Mouse (Mus musculus): ENCODE results near the gene Mlph. TPM values are rescaled to one million over a fixed set of nuclear protein-coding genes. Genes with fewer than 3 reads are reported as not detected.

Gene Mlph
- polyA plus RNA-seq, 1 experiment from 2014 or later = 0.13 TPM

DNA sequence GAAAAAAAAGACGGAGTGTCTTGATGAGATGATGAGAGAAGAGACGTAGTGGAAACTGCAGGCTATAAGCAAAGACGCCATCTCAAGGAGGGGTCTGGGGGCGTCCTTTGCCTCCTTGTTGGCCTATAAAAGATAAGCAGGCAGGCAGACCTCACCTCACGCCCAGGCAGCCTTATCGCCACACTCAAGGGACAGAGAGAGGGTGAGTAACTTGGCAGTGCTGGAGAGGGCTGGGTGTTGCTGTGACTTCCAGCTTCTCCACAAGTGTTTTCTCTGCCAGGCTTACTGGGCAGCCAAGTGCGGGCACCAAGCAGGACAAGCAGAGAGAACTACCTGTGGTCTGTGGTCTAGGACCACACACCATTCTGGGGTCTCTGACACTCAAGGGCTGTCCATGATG is 36.8 kb downstream of the Mlph start:
- Histone ChIP-seq H3K27me3 (no peaks in the 10 kb centered on the region), H3K4me3 (replicated peaks) (no peak overlapping the region), H3K27ac (no peak overlapping the region), H3K9ac (replicated peaks) (no peak overlapping the region), H3K4me1 (replicated peaks) (no peaks in the 10 kb centered on the region), H3K9me3 (no peaks in the 10 kb centered on the region), H3K4me2 (replicated peaks) (no peak overlapping the region), H3K36me3 (no peaks in the 10 kb centered on the region)
- 88% methylated on average over 7 of the region's 7 CpGs for WGBS
- no peak for ATAC-seq

DNA sequence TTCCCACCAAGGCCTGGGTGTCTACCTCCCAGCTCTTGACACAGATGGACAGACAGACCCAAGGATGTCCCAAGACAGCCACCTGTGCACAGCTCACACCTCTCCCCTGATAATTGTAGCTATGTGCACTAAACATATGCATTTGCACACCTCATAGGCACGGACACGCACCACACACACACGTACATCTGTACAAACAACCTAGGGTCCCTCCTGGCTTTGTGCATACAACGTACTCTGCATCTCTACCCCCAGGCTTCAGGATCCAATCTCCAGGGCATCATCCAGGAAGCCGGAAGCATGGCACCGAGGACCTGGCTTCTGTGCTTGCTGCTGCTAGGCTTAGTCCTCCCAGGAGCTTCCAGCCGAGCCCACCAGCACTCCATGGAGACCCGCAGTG is 37.9 kb downstream of the Mlph start, which contains the start of gene Prlh:
TSS of gene Prlh (plus strand) at position 301 of the 400 bp plus-strand sequence.
- Histone ChIP-seq H3K9ac (replicated peaks) (no peak within 1 kb of the TSS), H3K4me2 (replicated peaks) (no peak within 1 kb of the TSS), H3K4me1 (replicated peaks) (no peaks in the 10 kb centered on the region), H3K36me3 (no peaks in the 10 kb centered on the region), H3K9me3 (no peaks in the 10 kb centered on the region), H3K4me3 (replicated peaks) (no peak within 1 kb of the TSS), H3K27me3 (no peaks in the 10 kb centered on the region), H3K27ac (no peak within 1 kb of the TSS)
- 77% methylated on average over 8 of the region's 8 CpGs for WGBS
- ATAC-seq = no peak

DNA sequence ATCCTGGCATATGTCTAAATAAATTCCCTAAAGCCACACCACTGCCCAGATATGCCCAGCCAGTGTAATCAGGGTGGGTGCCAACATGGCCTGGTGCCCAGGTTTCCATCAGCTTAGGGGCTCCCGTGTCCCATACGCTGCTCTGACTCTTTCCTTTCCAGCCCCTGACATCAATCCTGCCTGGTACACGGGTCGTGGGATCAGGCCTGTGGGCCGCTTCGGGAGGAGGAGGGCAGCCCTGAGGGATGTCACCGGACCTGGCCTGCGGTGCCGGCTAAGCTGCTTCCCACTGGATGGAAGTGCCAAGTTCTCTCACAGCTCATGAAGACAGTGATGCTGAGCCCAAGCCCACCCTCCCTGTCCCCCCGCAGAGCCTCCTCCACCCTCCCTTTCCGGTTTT is 38.8 kb downstream of the Mlph start:
- ATAC-seq = no peak
- H3K9me3 ChIP-seq = no peaks in the 10 kb centered on the region
- WGBS = 83% methylated on average over 11 of the region's 11 CpGs
- no peak overlapping the region for H3K9ac ChIP-seq (replicated peaks)
- H3K27ac ChIP-seq = no peak overlapping the region
- no peak overlapping the region for H3K4me3 ChIP-seq (replicated peaks)
- H3K4me1 ChIP-seq (replicated peaks) = no peaks in the 10 kb centered on the region
- H3K27me3 ChIP-seq = no peaks in the 10 kb centered on the region
- H3K4me2 ChIP-seq (replicated peaks) = no peak overlapping the region
- no peaks in the 10 kb centered on the region for H3K36me3 ChIP-seq

DNA sequence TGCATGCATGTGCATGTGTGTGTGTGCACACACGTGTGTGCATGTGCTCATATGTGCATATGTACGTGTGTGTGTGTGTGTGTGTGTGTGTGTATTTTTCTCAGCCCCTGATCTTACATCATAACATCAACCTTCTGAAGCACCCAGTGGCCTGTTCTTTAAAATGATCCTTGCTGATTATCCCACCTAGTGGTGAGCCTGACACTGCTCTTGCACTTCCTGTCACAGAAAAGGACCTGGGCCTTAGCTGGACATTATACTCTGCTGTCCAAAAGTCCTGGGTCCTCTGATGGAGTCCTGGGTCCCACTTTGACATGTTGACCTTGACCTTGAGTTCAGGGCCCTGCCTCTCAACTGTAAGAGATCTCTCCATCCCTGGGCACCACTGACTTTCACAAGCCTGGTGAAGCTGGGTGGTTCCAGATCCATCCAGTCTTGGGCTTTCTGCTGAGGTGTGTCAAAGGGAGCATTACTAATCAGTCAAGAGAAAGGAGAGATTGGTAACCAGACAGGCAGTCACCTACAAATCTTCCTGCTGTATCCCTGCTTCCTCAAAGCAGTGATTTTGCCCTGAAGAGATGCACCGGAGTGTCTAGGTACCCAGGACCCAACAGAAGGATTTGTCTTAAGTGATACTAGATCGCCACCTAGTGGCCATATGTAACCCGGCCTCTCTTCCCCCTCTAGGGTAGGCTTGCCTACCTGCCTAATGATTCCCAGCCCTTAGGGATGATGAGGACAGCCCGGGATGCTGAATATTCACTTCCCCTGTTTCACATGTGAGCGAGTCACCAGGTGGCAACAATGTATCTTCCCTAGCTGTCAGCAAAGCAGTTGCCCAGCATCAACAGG is 41.6 kb downstream of the Mlph start:
- Histone ChIP-seq H3K9ac (replicated peaks) (no peak overlapping the region), H3K4me3 (replicated peaks) (no peak overlapping the region), H3K9me3 (no peaks in the 10 kb centered on the region), H3K27me3 (no peaks in the 10 kb centered on the region), H3K4me2 (replicated peaks) (no peak overlapping the region), H3K36me3 (no peaks in the 10 kb centered on the region), H3K4me1 (replicated peaks) (no peaks in the 10 kb centered on the region), H3K27ac (no peak overlapping the region)
- WGBS = 38% methylated on average over 7 of the region's 7 CpGs
- ATAC-seq = peak; percentile 79

DNA sequence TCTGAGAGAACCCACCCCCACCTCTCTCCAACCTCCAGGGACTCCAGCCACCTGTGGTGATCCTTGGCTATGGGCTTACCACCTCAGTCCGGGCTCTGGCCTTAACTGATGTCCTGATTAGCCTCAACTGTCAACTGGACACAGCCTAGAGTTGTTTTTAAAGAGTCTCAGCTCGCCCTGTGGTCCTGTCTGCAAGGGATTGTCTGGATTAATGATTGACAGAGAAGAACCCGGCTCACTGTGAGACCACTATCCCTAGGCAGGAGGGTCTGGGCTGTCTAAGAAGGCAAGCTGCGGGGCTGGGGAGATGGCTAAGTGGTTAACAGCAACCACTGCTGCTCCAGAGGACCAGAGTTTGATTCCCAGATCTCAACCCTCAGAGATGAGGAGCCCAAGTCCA is 47.6 kb downstream of the Mlph start:
- no peak overlapping the region for H3K4me3 ChIP-seq (replicated peaks)
- H3K4me2 ChIP-seq (replicated peaks) = no peak overlapping the region
- H3K9me3 ChIP-seq = no peaks in the 10 kb centered on the region
- H3K9ac ChIP-seq (replicated peaks) = no peak overlapping the region
- H3K27me3 ChIP-seq = no peaks in the 10 kb centered on the region
- H3K4me1 ChIP-seq (replicated peaks) = peaks cover 10% of the 10 kb centered on the region
- no peaks in the 10 kb centered on the region for H3K36me3 ChIP-seq
- ATAC-seq = no peak
- 47% methylated on average over 4 of the region's 4 CpGs for WGBS
- H3K27ac ChIP-seq = no peak overlapping the region

DNA sequence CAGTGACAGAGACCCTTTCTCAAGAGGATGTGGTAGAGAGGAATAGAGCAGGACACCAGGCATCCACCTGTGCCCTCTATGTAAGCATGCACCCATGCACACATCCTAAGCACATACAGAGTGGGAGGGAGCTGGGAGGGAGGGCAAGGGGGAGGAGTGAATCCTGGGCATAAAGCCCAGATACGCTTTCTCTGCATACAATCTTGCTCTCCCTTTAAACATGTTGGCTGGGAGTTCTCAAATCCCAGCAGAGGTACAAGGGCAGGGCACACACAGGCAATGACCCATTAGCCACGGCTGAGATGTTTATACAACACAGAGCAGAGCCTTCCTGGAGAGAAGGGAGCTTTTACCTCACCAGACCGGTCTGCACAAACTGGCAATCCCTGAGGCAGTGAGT is 48.1 kb downstream of the Mlph start:
- Histone ChIP-seq H3K4me3 (replicated peaks) (no peak overlapping the region), H3K27ac (no peak overlapping the region), H3K9ac (replicated peaks) (no peak overlapping the region), H3K36me3 (no peaks in the 10 kb centered on the region), H3K4me2 (replicated peaks) (no peak overlapping the region), H3K27me3 (no peaks in the 10 kb centered on the region), H3K4me1 (replicated peaks) (peaks cover 10% of the 10 kb centered on the region), H3K9me3 (no peaks in the 10 kb centered on the region)
- 42% methylated on average over 3 of the region's 3 CpGs for WGBS
- ATAC-seq = peak; percentile 37; the same call in 1 of the 2 replicates

DNA sequence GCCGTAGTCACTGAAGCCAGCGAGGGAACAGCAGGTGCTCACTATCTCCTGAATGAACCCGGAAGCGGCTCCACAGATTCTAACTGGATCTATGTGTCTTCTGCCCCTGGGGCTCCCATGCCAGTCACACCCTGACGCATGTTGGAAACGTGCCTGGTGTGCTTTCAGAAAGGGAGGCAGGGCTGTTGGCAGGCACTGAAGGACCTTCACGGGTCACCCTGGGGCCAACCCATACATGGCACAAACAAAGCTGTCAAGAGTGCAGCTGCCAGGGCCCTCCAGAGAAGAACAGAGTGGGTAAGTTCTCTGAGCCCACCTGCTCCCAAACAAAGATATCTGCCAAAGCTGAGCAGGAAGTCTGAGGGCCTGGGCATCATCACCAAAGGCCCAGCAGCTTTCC is 52.7 kb downstream of the Mlph start:
- no peak overlapping the region for H3K27ac ChIP-seq
- WGBS = 73% methylated on average over 7 of the region's 7 CpGs
- peak; percentile 18; the same call in 1 of the 2 replicates for ATAC-seq

DNA sequence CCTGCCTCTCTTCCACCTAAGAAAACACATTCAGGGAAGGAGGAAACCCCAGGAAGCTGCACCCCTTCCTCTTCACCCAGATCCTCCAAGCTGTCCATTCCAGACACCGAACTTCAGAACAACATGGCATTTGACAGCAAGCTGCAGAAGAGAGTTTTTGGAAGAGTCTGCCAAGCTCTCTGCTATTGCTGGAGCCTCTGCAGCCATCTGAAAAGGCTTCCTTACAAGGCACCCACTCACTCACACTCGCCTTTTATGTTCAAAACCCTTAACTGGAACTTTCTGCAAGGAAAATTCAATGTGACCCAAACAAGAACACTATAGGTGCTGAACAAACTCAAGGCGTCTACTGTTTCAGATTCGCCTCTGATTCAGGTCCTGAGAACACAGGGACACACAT is 53.8 kb downstream of the Mlph start:
- Histone ChIP-seq H3K9me3 (no peaks in the 10 kb centered on the region), H3K27me3 (peaks cover 11% of the 10 kb centered on the region), H3K4me2 (replicated peaks) (no peak overlapping the region), H3K9ac (replicated peaks) (no peak overlapping the region), H3K4me3 (replicated peaks) (no peak overlapping the region), H3K4me1 (replicated peaks) (peaks cover 7% of the 10 kb centered on the region), H3K27ac (no peak overlapping the region), H3K36me3 (no peaks in the 10 kb centered on the region)
- ATAC-seq = no peak
- 90% methylated on average over 4 of the region's 4 CpGs for WGBS

More for the DNA sequence above, 52.7 kb downstream of the Mlph start:
- no peaks in the 10 kb centered on the region for H3K9me3 ChIP-seq
- H3K36me3 ChIP-seq = no peaks in the 10 kb centered on the region
- H3K4me1 ChIP-seq (replicated peaks) = peaks cover 10% of the 10 kb centered on the region
- peaks cover 11% of the 10 kb centered on the region for H3K27me3 ChIP-seq
- no peak overlapping the region for H3K4me2 ChIP-seq (replicated peaks)
- H3K4me3 ChIP-seq (replicated peaks) = no peak overlapping the region
- H3K9ac ChIP-seq (replicated peaks) = no peak overlapping the region

DNA sequence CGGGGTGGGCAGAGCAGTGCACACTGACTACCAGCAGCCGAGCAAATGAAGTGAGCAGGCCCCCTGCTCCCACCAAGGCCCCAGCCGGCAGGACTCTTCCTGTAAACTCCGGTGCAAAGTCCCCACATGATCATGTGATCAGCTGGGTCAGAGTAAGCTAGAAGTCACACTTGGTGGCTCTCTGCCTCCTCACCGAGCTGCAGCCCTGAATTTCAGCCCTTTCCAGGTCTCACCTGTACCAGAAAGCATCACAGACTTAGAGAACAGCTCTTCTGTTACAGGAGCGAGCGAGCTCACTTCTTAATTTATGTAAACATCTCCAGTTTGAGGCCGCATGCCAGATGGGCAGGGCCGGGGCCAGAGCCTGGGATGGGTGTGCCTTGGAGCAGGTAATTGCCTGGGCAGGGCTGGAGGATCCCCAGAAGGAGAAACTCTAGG is 54.5 kb downstream of the Mlph start, which contains the start of gene Rab17:
TSS of gene Rab17 (minus strand) at position 315 of the 438 bp plus-strand sequence.
- Histone ChIP-seq H3K27me3 (peaks cover 11% of the 10 kb centered on the region), H3K4me3 (replicated peaks) (no peak within 1 kb of the TSS), H3K36me3 (no peaks in the 10 kb centered on the region), H3K27ac (no peak within 1 kb of the TSS), H3K4me1 (replicated peaks) (peaks cover 14% of the 10 kb centered on the region), H3K4me2 (replicated peaks) (no peak within 1 kb of the TSS), H3K9ac (replicated peaks) (no peak within 1 kb of the TSS), H3K9me3 (no peaks in the 10 kb centered on the region)
- WGBS = 47% methylated on average over 9 of the region's 9 CpGs
- ATAC-seq = no peak

DNA sequence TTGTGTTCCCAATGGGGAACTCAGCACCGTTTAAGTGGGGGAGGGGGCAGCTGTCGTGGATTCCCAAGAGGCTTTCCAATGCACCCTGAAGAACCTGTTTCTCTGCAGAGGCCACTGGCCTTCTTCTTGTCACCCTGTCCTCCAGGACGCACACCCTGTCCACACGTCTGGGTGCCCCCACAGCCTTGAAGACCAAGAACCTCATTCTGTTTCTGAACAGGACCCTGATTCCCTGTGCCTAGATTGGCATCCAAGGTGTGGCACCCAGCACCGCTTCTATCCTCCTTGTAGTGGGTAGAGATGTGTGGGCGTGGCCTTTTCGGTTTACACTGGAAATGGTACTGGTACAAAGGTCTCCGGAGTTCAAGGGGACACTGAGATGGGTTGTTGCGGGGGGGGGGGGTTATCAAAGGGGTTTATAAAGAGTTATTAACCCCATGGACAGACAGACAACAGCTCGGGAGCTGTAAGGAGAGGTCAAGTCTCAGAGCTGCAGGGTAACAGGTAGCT is 55.1 kb downstream of the Mlph start:
- ATAC-seq = no peak
- 76% methylated on average over 10 of the region's 10 CpGs for WGBS
- peaks cover 20% of the 10 kb centered on the region for H3K4me1 ChIP-seq (replicated peaks)
- H3K4me3 ChIP-seq (replicated peaks) = no peak overlapping the region
- no peak overlapping the region for H3K27ac ChIP-seq
- H3K9ac ChIP-seq (replicated peaks) = no peak overlapping the region
- peaks cover 11% of the 10 kb centered on the region for H3K27me3 ChIP-seq
- H3K36me3 ChIP-seq = no peaks in the 10 kb centered on the region
- no peak overlapping the region for H3K4me2 ChIP-seq (replicated peaks)
- H3K9me3 ChIP-seq = no peaks in the 10 kb centered on the region

DNA sequence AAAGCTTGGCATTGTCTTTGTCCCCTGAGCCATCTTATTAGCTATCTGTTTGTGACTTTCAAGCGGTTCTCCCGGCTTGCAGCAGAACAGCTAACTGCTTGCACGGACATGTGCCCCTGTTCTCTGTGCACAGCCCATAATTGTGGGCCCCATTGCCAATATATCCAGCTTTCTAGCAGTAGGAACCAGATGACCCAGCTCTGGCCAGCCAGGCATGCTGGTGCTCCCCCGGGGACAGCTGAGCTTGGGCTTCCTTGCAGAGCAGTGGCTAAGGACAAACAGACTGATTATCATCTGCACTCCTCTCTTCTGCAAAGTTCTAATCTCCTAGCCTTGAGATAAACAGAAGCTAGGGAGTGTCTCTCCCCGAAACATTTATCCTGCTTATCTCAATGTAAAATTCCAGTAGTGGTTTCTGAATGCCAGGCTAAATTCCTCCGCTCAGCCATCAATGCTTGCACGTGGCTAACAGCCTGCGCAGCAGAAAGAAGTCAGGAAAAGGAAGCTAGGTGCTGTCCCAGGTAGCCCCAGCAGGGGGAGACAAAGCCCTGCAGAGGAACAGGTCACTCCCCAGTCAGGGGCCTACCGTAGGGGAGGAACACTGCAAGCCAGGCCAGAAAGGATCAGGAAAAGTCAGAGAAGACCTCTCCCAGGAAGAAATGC is 58.2 kb downstream of the Mlph start:
- ATAC-seq = peak; percentile 73
- Histone ChIP-seq H3K4me1 (replicated peaks) (peaks cover 35% of the 10 kb centered on the region), H3K4me3 (replicated peaks) (no peak overlapping the region), H3K4me2 (replicated peaks) (no peak overlapping the region), H3K27me3 (peaks cover 11% of the 10 kb centered on the region), H3K9ac (replicated peaks) (no peak overlapping the region), H3K9me3 (no peaks in the 10 kb centered on the region), H3K27ac (no peak overlapping the region), H3K36me3 (no peaks in the 10 kb centered on the region)
- 16% methylated on average over 9 of the region's 9 CpGs for whole genome bisulfite sequencing

DNA sequence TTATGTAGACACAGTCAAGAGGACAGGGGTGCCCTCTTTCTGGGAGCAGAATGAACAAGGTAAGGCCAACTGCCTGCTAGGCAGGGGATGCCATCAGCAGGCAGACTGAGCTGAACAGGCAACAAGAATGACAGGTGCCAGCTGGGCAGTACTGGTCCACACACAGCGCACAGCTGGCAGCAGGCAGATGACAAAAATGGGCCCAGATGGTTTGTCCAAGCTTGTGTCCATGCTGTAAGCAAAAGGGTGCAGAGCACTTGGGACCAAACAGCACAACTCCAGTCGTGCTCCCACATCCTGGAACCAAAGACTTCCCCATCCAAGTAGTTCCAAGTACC is 58.7 kb downstream of the Mlph start:
- Histone ChIP-seq H3K9ac (replicated peaks) (no peak overlapping the region), H3K4me2 (replicated peaks) (no peak overlapping the region), H3K4me3 (replicated peaks) (no peak overlapping the region), H3K9me3 (no peaks in the 10 kb centered on the region), H3K27ac (no peak overlapping the region), H3K27me3 (peaks cover 11% of the 10 kb centered on the region), H3K4me1 (replicated peaks) (peaks cover 35% of the 10 kb centered on the region), H3K36me3 (no peaks in the 10 kb centered on the region)
- peak; percentile 46; the same call in 1 of the 2 replicates for ATAC-seq
- WGBS = 84% methylated on average over 2 of the region's 2 CpGs
